Mouse (Mus musculus) regulatory T cell (primary cell): ENCODE measurements around the gene Bmyc.

Experiments used
- in situ Hi-C: fragments of 300-600 bp; cut with MboI, MseI; formaldehyde crosslinking; loops from one replicate; pipeline ENCODE4 v1.15.1; 2025; ENCODE audit warnings: high pct_unique_total_duplicates

Gene Bmyc

GRCm38 (mm10) chr2:25717222-25717621 lies 10.7 kb downstream of the Bmyc start:
- in situ Hi-C loops = no loop called here

GRCm38 (mm10) chr2:25733199-25733930 lies 26.8 kb downstream of the Bmyc start:
- in situ Hi-C loops = no loop called here

- in situ Hi-C loops = loop anchor here (5.0 kb wide), 1 partner anchor 96 kb away; no protein-coding TSS in a partner anchor
These were observed 30.2 kb downstream of the Bmyc start, which contains the start of gene Obp2b for GRCm38 (mm10) chr2:25736709-25737108. Obp2b (plus strand) TSS chr2:25737009.

GRCm38 (mm10) chr2:25741671-25742070 lies 35.1 kb downstream of the Bmyc start:
- in situ Hi-C loops = no loop called here

- in situ Hi-C loops = no loop called here
These were observed 47.7 kb downstream of the Bmyc start for GRCm38 (mm10) chr2:25754201-25754600.
